Mouse (Mus musculus) CH12.LX (cell line): ENCODE data around the gene Hoxb5.

ENCODE experiments used
- BHLHE40 ChIP-seq: IDR thresholded peaks from 2 replicates; pipeline ENCODE4 v1.6.1; 2011; ENCODE audit warnings: mild to moderate bottlenecking, low read depth, low read length, improper control_type of control experiment
- CTCF ChIP-seq, 2 experiments: IDR thresholded peaks in 1 of 2; conservative IDR thresholded peaks in 1 of 2; 2 replicates each; pipeline ENCODE4 v1.5.1; 2011 to 2012; ENCODE audit warnings: low read depth in 2 of 2, low read length in 2 of 2, improper control_type of control experiment in 1 of 2, inconsistent platforms in 1 of 2, mild to moderate bottlenecking in 1 of 2, moderate library complexity in 1 of 2
- E2F4 ChIP-seq: IDR thresholded peaks from 2 replicates; pipeline ENCODE4 v1.6.1; 2011; ENCODE audit warnings: low read depth, low read length, improper control_type of control experiment; ENCODE audit not compliant: insufficient replicate concordance
- IRF4 ChIP-seq: IDR thresholded peaks from 2 replicates; pipeline ENCODE4 v1.6.1; 2014; ENCODE audit warnings: low read depth, mild to moderate bottlenecking, inconsistent platforms, low read length, improper control_type of control experiment
- MYC ChIP-seq: IDR thresholded peaks from 2 replicates; pipeline ENCODE4 v1.6.1; 2011; ENCODE audit warnings: low read depth, mild to moderate bottlenecking, improper control_type of control experiment, low read length
- PAX5 ChIP-seq: IDR thresholded peaks from 2 replicates; pipeline ENCODE4 v1.6.1; 2012; ENCODE audit warnings: low read length, inconsistent platforms, mixed read lengths
- RAD21 ChIP-seq: IDR thresholded peaks from 2 replicates; pipeline ENCODE4 v1.6.1; 2011; ENCODE audit warnings: low read depth, mild to moderate bottlenecking, low read length, improper control_type of control experiment, moderate library complexity
- ZKSCAN1 ChIP-seq: IDR thresholded peaks from 2 replicates; pipeline ENCODE4 v1.6.1; 2012; ENCODE audit warnings: low read depth, inconsistent platforms, low read length, improper control_type of control experiment, borderline replicate concordance

GRCm38 (mm10) chr11:96277151-96278044, 25.7 kb upstream of the Hoxb5 start:
- no peak for TF ChIP-seq PAX5
- no peak for TF ChIP-seq BHLHE40
- TF ChIP-seq E2F4 = no peak
- no peak for TF ChIP-seq ZKSCAN1
- TF ChIP-seq CTCF (conservative IDR thresholded peaks at IDR 0.05 in 1 of 2, IDR thresholded peaks at IDR 0.05 in 1 of 2; ENCODE audit: low read depth in 2 of 2, low read length in 2 of 2) = no peak
- no peak for TF ChIP-seq MYC
- no peak for TF ChIP-seq IRF4
- no peak for TF ChIP-seq RAD21
